Mouse (Mus musculus) ovary, adult 18-20 months (tissue): ENCODE results near the gene Gse1.

Experiments used
- DNase-seq: peaks from one replicate; pipeline ENCODE4 v3.0.0; 2022; ENCODE audit warnings: low spot score, mixed read lengths

Gene Gse1

GRCm38 (mm10) chr8:120535452-120536305, 307.4 kb downstream of the Gse1 start:
- DNase-seq = no peak

GRCm38 (mm10) chr8:120536306-120537206, 308.3 kb downstream of the Gse1 start:
- no peak for DNase-seq

- peak; percentile 66 for DNase-seq
These were observed 309.1 kb downstream of the Gse1 start for GRCm38 (mm10) chr8:120537207-120537817.

- DNase-seq = no peak
These were observed 309.7 kb downstream of the Gse1 start for GRCm38 (mm10) chr8:120537818-120538396.

GRCm38 (mm10) chr8:120538397-120539240, 310.4 kb downstream of the Gse1 start:
- peak; percentile 58 for DNase-seq

GRCm38 (mm10) chr8:120539381-120539774, 311.1 kb downstream of the Gse1 start:
- DNase-seq = no peak

GRCm38 (mm10) chr8:120539775-120540625, 311.7 kb downstream of the Gse1 start:
- no peak for DNase-seq

GRCm38 (mm10) chr8:120542995-120543394, 314.7 kb downstream of the Gse1 start:
- DNase-seq = no peak

GRCm38 (mm10) chr8:120543416-120544055, 315.3 kb downstream of the Gse1 start:
- no peak for DNase-seq

GRCm38 (mm10) chr8:120544155-120544554, 315.9 kb downstream of the Gse1 start:
- no peak for DNase-seq

- no peak for DNase-seq
These were observed 319.3 kb downstream of the Gse1 start for GRCm38 (mm10) chr8:120547562-120547961.

- DNase-seq = no peak
These were observed 320.1 kb downstream of the Gse1 start for GRCm38 (mm10) chr8:120548313-120548761.

GRCm38 (mm10) chr8:120549321-120549921, 321.2 kb downstream of the Gse1 start:
- DNase-seq = no peak

GRCm38 (mm10) chr8:120549922-120550321, 321.7 kb downstream of the Gse1 start:
- DNase-seq = no peak

- no peak for DNase-seq
These were observed 322.2 kb downstream of the Gse1 start for GRCm38 (mm10) chr8:120550430-120550829.

- no peak for DNase-seq
These were observed 322.9 kb downstream of the Gse1 start for GRCm38 (mm10) chr8:120550937-120551676.

GRCm38 (mm10) chr8:120551677-120551980, 323.4 kb downstream of the Gse1 start:
- DNase-seq = no peak

GRCm38 (mm10) chr8:120552509-120552908, 324.3 kb downstream of the Gse1 start:
- DNase-seq = no peak
